Comparison of ENCODE assay signal across 12 mouse cellular contexts in the genomic region with DNA sequence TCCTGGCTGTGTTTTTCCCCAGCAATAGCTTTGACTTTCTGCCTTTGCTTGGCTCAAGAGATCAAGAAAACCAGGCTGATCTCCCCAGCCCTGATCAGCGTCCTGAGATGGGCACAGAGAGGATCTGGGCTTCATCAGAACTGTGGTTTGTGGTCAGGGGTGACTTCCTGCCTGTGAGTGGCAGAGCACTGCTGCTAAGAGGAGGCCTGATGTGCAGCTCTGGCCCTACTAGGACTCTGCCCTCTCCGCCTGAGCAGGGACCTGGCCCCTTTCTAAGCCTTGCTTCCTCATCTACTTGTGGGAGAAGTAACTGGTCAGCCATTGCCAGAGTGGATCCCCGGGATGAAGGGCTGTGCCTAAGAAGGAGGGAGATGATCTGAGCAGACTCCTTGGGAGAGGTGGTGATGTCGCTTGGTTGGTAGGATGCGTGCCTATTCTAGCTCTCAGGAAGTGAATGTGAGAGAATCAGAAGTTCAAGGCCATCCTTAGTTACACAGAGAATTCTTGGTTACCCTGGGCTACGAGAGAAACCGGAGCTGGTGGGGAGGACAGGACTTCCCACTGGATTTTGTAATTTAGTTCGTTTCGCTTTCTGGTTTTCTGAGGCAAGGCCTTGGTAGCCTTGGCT. TPM values are rescaled to one million over a fixed set of nuclear protein-coding genes. Genes with fewer than 3 reads are reported as not detected.
DNase-seq lines count a peak whose midpoint lies in the region; ATAC-seq lines count a peak whose summit lies in the region.
"Had no signal": no experiment of that assay in that cellular context is flagged by ENCODE, and none has a peak within 500 bp of the region (broad histone marks: within the 10 kb centered on the region; RNA-seq: fewer than 3 reads in every experiment).

No protein-coding gene starts in this region.

- H3K27ac ChIP-seq in hindbrain, embryonic 11.5 days (ENCODE audit: low read depth, low read length), result no peak overlapping the region

- H3K36me3 ChIP-seq in hindbrain, embryonic 11.5 days (ENCODE audit: control insufficient read depth, insufficient read depth, low read length), result no peaks in the 10 kb centered on the region

- H3K9me3 ChIP-seq in hindbrain, embryonic 11.5 days (ENCODE audit: control insufficient read depth, low read length), result no peaks in the 10 kb centered on the region

- no peak overlapping the region for H3K9ac ChIP-seq in hindbrain, embryonic 11.5 days (ENCODE audit: low read depth, low read length)

- WGBS in hindbrain, embryonic 11.5 days, result 88% methylated on average over 9 of the region's 9 CpGs

- H3K4me1 ChIP-seq in hindbrain, embryonic 11.5 days (replicated peaks; ENCODE audit: control insufficient read depth, insufficient read depth, low read length), result no peaks in the 10 kb centered on the region

- DNase-seq in spleen, adult 18-20 months, result peak; percentile 63
- no peak for DNase-seq in spleen, adult 12 weeks (ENCODE audit: low spot score)
- DNase-seq in natural killer cell, adult 2 months (ENCODE audit: low spot score in 2 of 2), result peak; percentile 71 to 76
- DNase-seq in left cerebral cortex, adult 18-20 months (ENCODE audit: low spot score in 2 of 2), result no peak
- DNase-seq in hindbrain, embryonic 11.5 days (ENCODE audit: low spot score), result no peak
- no peak for DNase-seq in left cerebral cortex, adult 8-10 months (ENCODE audit: low spot score in 2 of 2)
- DNase-seq in layer of hippocampus, adult 11-12 months (ENCODE audit: low spot score), result no peak
- DNase-seq: embryo, embryonic 11 days; right cerebral cortex, postnatal 25 days had no signal

- ATAC-seq in granulocyte monocyte progenitor cell, adult 5-6 weeks (replicated peaks; ENCODE audit: poor library complexity, severe bottlenecking), result peak; percentile 98
- no peak for ATAC-seq in hindbrain, embryonic 11.5 days (ENCODE audit: low FRiP score)
- ATAC-seq: forebrain, embryonic 14.5 days had no signal

- H3K4me3 ChIP-seq in hindbrain, embryonic 11.5 days (ENCODE audit: low read depth, low read length), result no peak overlapping the region
- H3K4me3 ChIP-seq: myocyte had no signal

- H3K4me2 ChIP-seq in hindbrain, embryonic 11.5 days (replicated peaks; ENCODE audit: low read depth, low read length), result no peak overlapping the region

- no peaks in the 10 kb centered on the region for H3K27me3 ChIP-seq in hindbrain, embryonic 11.5 days (ENCODE audit: control insufficient read depth, insufficient read depth, low read length)

RNA-seq across cellular contexts. Expression of a gene that starts 17.7 kb away (rescaled TPM):
- total RNA-seq in granulocyte monocyte progenitor cell, adult 5-6 weeks (2014; fragmentation: Nextera tagmentation), result 4.1 and 7.0 TPM in 2 replicates
- total RNA-seq in granulocyte monocyte progenitor cell, adult 5-6 weeks (2017), result 11.6 and 16.0 TPM in 2 replicates
- total RNA-seq in left cerebral cortex, adult 18-20 months (2021), result 10 to 100 TPM; 41.5 to 43.6 TPM
- 26.2 and 33.1 TPM in 2 replicates for polyA plus RNA-seq in hindbrain, embryonic 11.5 days (2014; fragmentation: Nextera tagmentation; extraction: Ambion mirVana)
- total RNA-seq in left cerebral cortex, adult 8-10 months (2022), result 10 to 100 TPM; 42.5 to 54.8 (median 50.8) TPM

RNA-seq across cellular contexts. Expression of a gene that starts 19.3 kb away (rescaled TPM):
- total RNA-seq in granulocyte monocyte progenitor cell, adult 5-6 weeks (2014; fragmentation: Nextera tagmentation), result not detected in 2 replicates
- not detected in 2 replicates for total RNA-seq in granulocyte monocyte progenitor cell, adult 5-6 weeks (2017)
- under 1 TPM; 0.49 to 0.77 TPM for total RNA-seq in left cerebral cortex, adult 18-20 months (2021)
- 3.1 and 5.2 TPM in 2 replicates for polyA plus RNA-seq in hindbrain, embryonic 11.5 days (2014; fragmentation: Nextera tagmentation; extraction: Ambion mirVana)
- under 1 TPM; 0.52 to 0.93 (median 0.70) TPM for total RNA-seq in left cerebral cortex, adult 8-10 months (2022)

RNA-seq across cellular contexts. Expression of a gene that starts 43.9 kb away (rescaled TPM):
- 128 and 164 TPM in 2 replicates for total RNA-seq in granulocyte monocyte progenitor cell, adult 5-6 weeks (2014; fragmentation: Nextera tagmentation)
- 172 and 194 TPM in 2 replicates for total RNA-seq in granulocyte monocyte progenitor cell, adult 5-6 weeks (2017)
- 10 to 100 TPM; 84.7 to 86.8 TPM for total RNA-seq in left cerebral cortex, adult 18-20 months (2021)
- polyA plus RNA-seq in hindbrain, embryonic 11.5 days (2014; fragmentation: Nextera tagmentation; extraction: Ambion mirVana), result 194 and 200 TPM in 2 replicates
- 10 to 100 TPM; 78.9 to 93.4 (median 89.9) TPM for total RNA-seq in left cerebral cortex, adult 8-10 months (2022)

Comparison
In these comparisons a context has a peak if more than half of its experiments do, and no peak if none do; other contexts are left out.
1. DNase-seq: peak in spleen, adult 18-20 months (2 of 2) and natural killer cell, adult 2 months (2 of 2); none in spleen, adult 12 weeks (single experiment), left cerebral cortex, adult 18-20 months (0 of 2), hindbrain, embryonic 11.5 days (single experiment), left cerebral cortex, adult 8-10 months (0 of 2) and layer of hippocampus, adult 11-12 months (single experiment).